Mouse (Mus musculus): Measurements from ENCODE around the gene Hoxa11. TPM values are rescaled to one million over a fixed set of nuclear protein-coding genes. Genes with fewer than 3 reads are reported as not detected.

The Hoxa11 gene
- 1 to 10 TPM; 2.0 to 2.7 TPM for total RNA-seq (2021)
- long read RNA-seq, experiment 1, partial matches to known transcripts = 0 of 4 reads
- long read RNA-seq, experiment 1, other reads (novel, unspliced or antisense) = 0 of 4 reads
- long read RNA-seq, experiment 2, partial matches to known transcripts = 0 of 3 reads
- long read RNA-seq, experiment 2, other reads (novel, unspliced or antisense) = 0 of 3 reads

DNA sequence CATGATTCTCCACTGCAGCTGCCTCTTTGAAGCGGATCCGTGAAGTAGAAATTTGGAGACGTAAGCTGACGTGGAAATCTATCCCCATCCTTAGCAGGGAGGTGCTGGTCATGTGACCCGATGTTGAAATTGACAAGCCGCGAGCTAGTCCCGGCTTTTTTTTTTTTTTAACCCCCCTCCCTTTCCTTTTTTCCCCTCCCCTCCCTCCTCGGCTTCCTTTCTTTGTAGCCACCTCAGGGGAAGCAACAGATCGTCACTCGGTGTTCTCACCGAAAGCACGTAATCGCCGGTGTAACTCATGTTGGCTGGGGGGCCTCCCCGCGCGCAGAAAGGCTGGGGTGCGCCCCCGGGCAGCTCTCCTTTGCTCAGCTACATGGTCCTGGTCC is at the start of gene Hoxa11:
Gene Hoxa11, minus strand, starts transcription at position 54 of the 386 bp plus-strand sequence.
- intact Hi-C loops (cut with DNase I) = no loop called here
- peak in 1 of 2 experiments; percentile 35 for DNase-seq

DNA sequence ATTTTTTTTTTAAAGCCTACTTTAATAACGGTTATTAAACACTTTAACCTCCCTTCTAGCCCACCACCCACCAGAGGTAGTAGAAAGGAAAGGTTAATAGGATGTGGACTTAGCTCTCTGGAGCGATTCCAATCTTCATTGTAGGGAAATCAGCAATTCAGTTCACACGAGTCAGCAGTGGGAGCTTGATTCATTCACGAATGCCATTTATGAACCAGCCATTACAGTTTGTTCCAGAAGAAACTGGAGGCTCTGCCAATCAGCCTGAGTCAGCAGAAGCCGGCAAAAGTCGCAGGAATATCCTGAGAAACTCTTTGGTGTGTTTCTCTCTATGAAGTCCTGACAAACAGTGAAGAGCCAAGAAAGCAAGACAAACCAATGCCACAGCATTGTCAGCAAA is 49.0 kb upstream of the Hoxa11 start:
- intact Hi-C loops (cut with DNase I) = no loop called here
- DNase-seq = no peak

DNA sequence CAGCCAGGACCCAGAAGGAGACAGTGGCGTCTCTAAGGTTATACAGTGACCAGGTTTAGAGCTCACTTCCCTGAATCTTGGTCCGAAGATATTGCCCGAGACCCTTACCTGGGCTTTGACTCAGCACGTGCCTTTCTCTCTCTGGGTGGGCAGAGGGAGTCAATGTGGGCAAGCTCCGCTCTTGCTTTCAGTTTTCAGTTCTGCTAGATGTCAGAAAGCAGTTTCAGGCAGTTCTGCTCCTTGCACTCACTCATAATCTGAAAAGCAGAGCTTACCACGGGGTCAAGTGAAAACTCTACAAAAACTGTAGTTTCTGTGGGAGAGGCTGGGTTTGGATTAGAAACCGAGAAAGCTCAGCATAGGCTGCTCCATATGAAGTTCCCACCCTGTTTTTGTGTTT is 46.7 kb upstream of the Hoxa11 start:
- intact Hi-C loops (cut with DNase I) = no loop called here
- no peak for DNase-seq

DNA sequence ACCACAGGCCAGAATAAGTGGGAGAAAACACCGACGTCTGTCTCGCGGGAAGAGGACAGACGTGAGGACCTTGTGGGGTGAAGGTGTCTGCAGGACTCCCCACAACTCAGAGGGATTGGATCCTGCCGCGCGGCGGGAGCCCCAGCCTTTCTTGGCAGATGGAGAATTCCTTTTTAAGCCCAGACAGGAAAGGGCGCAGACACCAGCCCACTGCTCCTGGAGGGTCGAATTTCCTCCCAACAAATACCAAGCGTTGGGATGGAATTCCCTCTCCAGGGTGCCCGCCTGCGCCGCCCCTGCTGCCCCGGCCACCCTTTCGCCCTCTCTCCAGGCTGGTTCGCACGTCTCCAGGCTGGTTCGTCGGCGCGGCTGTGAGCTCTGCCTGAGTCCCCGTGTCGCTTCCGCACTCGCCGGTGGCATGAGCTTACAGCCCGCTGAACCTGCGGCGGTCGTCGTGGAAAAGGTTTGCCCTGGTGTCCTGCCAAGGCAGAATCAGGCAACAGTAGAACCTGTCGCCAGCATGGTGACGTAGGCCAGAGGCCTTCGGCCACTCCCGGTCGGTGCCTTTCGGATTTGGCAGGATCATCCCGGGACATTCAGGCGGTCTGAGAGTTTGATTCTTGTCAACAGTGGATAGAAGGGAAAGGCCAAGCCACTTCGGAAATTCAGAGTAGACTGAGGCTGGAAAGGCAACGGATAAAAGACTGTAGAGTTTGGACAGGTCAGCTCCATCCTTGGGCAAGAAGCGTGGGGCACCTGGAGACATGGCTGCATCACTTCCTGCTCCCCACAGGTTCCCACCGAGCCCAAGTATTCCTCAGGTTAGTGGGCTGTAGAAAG is 45.6 kb upstream of the Hoxa11 start:
- intact Hi-C loops (cut with DNase I) = no loop called here
- DNase-seq = no peak

DNA sequence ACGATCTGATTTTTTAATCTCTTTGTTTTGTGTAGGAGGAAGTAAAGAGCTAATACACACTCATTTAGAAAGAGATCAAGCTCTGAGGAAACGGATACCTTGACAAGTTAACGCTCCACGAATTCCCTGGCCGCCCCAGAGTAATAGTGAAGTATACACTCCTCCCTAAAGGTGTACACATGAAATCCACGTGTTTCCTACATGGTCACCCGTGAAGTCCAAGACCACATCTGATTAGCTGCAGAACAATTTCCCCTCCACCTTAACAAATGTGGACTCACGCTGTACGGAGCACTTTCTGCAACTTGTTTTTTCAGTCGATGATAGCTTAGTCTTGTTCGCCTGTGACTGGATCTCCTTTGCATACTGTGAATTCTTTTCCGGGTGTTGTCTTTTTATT is 44.6 kb upstream of the Hoxa11 start:
- no peak for DNase-seq
- intact Hi-C loops (cut with DNase I) = no loop called here

DNA sequence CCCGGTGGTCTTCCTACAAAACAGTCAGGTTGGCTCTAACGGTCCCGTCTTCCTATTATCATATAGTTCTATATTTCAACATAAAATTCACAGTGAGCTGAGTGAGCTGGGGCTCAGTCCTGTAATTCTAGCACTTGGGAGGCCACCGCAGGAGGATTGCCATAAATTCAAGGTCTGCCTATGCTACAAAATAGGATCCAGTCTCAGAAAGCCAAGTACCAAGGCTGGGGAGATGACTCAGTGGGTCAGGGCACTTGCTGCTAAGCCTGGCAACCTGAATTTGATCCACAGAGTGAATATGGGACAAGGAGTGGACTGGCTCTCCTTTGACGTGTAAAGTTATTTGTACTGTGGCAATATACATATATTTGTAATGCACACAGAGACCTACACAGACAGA is 38.3 kb upstream of the Hoxa11 start:
- intact Hi-C loops (cut with DNase I) = no loop called here
- DNase-seq = no peak

DNA sequence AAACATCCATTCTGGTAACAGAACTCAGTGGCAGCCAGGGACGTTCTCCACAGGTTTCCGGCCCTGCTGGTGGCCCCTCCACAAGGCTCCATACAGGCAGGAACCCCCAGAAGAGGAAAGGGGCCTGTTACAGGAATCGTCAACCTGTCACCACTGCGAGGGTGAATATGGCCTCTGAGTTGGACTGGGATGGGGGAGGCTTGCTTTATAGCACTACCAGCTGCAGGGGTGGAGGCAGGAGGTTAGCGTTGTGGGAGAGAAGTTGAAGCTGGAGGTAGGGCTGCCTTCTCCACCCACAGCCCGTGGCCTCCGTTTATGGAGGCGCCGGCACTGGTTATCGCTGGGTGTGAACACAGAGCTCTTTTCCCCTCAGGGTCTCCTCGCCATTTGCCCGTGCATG is 35.5 kb upstream of the Hoxa11 start:
- intact Hi-C loops (cut with DNase I) = no loop called here
- DNase-seq = no peak

DNA sequence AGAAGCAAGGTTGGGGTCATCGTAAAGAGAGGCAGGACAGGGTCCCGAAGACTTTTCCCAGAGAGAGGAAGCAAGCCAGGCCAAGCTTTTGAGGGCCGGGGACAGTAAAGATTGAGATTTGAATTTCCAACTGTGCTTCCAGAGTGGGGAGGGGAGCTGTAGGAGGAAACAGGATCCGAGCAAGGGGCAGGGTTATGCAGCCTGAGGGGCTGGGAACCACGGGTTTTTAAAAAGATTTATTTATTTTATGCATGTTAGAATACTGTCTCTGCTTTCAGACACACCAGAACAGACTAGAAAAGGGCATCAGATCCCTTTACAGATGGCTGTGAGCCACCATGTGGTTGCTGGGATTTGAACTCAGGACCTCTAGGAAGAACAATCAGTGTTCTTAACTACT is 31.3 kb upstream of the Hoxa11 start:
- no peak for DNase-seq
- intact Hi-C loops (cut with DNase I) = no loop called here

DNA sequence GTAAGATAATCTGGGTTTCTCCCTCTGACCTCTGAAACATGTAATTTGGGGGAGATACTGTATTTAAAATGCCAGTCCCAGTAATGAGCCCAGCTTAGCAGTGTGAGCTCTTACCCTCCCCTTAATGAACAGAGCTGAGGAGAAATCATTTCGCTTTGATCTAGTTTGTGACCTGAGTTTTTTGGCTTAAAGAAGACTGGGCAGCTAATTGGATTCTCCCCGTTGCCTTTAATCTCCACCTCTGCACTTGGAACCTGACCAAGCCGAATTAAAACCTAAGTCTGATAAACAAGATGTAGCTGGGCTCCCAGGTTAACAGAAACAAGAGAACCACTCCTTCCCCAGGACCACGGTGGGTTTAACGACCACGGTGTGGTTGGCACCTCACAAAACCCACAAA is 30.8 kb upstream of the Hoxa11 start:
- intact Hi-C loops (cut with DNase I) = no loop called here
- DNase-seq = no peak

DNA sequence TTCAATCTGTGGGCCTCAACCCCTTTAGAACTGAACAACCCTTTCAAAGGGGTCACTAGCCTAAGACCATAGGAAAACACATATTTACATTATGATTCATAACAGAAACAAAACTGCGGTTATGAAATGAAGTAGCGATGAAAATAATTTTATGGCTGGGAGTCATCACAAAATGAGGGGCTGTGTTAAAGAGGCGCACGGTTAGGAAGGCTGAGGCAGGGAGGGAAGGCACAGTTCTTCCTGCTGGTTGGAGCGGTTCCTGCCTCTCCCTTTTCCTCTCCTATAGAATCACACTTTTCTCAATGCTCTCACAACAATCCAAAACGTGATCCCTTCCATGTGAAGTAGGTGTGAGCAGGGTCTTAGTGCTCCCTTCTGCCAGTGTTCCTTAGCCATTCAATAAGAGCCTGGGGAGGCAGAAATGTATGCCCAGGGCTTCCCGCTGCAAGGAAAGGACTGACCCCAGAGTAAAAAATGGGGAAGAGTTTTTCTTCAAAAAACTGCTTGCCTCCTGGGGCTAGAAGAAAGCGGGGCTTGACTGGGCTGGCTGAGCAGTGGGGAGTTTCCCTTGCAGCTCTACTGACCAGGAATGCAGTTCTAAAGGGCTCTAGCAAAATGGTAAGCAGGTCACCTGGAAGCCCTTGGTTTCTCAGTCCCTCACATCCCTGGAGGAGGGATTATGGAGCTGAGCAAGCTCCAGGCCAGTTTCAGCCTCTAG is 30.1 kb upstream of the Hoxa11 start:
- intact Hi-C loops (cut with DNase I) = no loop called here
- DNase-seq = no peak

DNA sequence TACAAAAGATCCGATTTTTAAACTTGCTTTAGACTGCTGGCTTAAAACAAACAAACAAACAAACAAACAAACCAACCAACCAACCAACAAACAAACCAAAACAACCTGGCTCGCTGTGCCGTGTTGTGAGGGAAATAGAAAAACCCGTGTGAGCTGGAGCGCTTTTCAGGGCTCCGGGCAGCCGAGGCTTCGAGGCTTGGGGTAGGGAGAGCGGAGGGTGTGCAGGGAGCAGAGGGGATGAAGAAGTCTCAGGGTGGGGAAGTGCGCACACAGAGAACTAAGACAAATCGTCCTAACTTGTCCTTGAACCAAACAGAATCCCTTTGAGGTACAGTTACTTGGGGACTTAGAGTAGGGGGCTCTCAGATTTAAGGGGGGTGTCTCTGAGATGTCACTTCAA is 29.0 kb upstream of the Hoxa11 start:
- no peak for DNase-seq
- intact Hi-C loops (cut with DNase I) = loop anchor here (5.0 kb wide), 2 partner anchors 33 to 303 kb away; no protein-coding TSS in a partner anchor

DNA sequence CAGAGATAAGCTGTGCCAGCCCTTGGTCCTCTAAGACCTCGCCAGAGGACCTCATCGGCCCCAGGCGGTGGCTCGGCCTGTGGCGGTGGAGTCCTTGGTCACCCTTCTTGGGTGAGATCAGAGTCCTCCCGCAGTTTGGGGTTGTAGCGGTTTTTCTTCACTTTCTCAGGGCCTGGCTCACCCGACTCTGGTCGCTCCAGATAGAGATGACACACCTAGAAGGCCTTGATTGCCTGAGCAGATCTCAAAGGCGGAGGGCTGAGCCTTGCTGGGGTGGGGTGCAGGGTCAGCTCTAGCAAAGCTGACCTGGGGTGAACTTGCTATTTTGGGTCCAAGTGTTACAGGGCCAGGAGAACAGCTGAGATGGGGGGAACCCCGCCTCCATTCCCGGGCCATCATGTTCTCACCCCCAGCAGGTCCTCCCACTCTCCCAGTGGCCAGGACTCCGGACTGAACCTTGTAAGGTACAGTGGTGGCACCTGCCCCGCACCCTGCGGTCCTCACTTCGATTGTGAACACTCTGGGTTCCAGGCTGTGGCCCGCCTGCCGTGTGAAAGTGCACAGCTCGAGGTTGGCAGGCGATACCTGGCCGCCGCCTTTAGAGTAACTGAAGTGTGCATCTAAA is 28.2 kb upstream of the Hoxa11 start:
- DNase-seq = no peak
- intact Hi-C loops (cut with DNase I) = loop anchor here (5.0 kb wide), 2 partner anchors 34 to 304 kb away; no protein-coding TSS in a partner anchor

DNA sequence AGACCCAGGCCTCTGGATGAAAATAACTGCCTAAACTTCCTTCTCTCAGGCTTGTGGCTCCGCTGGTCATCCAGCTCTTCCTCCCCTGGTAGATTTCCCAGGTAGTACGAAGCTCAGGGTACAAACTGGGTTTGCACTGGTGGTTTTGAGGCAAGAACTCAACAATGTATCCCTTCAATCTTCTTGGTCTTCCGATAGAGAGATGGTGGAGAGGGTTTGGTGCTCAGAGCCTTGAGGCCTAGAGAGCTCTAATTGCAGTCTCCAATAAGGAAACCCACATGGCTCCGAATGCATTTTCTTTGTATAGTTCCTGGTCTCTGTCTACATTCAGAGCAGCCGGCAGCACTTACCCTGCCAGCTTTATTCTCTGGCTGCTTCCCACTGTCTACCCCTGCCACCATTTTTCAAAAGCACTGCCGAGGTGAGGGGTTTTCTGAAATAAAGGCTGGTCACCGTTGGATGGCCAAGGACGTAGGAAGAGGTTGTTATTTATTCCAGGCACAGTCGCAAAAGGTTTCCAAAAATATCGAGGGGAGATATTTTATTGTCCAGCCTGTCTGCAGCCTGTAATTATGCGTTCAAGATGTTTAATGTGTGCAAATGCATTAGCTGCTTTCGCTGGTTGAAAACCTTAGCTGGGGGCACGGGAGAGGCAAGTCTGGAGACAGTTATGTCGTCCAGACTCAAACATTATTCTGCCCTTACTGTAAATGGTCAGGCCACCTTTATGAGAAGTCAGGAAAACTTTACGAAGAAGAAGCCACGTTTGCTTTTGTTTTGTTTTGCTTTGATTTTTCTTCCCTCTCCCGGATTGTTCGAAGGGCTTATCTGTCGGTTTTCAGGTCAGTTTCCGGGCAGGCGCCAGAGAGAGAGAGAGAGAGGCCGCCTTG is 27.4 kb upstream of the Hoxa11 start:
- DNase-seq = no peak

DNA sequence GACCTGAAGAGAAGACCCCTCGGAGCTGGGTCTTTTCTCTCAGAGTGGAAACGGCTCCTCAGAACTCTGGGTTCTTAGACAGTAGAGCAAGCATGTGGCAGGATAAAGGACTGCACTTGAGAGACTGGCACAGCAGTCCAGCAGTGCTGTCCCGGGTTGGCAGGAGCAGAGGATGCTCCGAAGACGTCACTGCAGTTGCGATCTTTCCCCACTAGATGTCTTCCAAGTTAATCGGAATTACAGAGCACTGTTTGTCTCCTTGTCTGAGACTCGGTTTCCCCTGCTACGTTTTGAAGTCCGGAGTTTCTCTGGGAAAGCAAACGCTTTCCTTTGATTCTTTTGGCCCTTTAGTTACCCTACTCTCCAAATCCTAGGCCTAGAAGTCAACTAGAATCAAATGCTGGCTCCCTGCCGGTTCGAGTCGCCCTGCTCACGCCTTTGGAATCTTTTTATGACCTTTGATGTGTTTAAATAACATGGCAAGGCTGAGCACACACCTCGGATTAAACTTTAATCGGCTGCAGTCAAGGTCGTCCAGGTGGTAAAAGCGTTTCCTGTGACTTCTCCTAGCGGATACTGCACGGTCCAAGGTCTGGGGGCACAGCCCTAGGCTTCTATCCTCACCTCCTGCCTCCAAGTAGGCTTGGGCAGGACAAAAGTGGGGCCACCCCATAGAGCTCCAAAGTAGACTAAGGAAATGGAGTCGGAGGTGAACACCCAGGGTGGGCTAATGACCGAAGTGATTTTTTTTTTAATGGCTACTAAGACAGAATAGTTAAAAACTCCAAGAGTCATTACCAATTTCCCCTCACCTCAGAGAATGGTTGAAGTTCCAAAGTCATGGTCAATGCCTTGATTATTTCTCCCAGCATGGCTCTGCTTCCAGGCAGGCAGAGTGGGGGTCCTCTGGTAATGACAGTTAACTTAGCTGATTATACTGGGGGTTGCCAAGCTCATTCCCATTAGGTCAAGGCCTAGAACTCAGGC is 25.2 kb upstream of the Hoxa11 start:
- DNase-seq = peak in 1 of 2 experiments; percentile 52
- intact Hi-C loops (cut with DNase I) = loop anchor here (5.0 kb wide), 2 partner anchors 37 to 307 kb away; no protein-coding TSS in a partner anchor

More for the DNA sequence above, 27.4 kb upstream of the Hoxa11 start:
- intact Hi-C loops (cut with DNase I) = loop anchor here (5.0 kb wide), 2 partner anchors 34 to 304 kb away; no protein-coding TSS in a partner anchor

DNA sequence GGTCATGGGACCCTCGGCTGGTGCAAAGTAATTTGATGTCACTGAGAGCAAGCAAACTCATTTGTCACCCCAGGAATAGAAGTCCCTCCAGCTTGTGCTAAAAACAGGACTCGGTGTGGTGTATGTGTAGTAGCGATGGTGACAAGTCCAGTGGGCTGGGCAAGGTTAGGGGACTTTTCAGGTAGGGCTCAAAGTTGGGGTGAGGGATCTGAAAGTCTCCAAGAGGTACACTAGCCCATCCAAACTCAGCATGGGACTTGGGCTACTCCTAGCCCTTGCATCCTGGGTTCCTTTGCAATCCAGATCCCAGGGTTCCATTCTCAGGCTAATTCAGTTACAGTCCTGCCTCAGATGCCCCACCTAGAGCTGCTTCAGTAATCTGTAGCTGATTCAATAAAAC is 23.1 kb upstream of the Hoxa11 start:
- no peak for DNase-seq
- intact Hi-C loops (cut with DNase I) = loop anchor here (5.0 kb wide), 1 partner anchor 49 kb away; no protein-coding TSS in a partner anchor

DNA sequence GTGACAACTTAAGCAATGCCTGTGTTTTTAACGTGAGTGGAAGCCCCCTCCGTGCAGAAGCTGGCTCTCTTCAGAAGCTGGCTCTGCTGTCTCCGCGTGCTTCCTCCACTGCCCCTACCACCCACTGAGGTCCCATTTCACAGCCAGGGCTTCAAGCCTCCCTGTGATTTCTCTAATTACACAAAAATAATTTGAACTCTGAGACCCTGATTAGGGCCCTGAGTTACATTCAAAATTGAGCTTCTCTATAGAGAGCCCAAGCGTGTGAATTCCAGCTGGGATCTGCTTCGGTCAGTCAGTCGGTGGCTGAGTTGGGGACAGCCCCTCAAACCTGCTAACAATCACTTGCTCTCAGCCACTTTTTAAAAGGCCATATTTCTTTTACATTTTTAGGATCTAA is 22.7 kb upstream of the Hoxa11 start:
- no peak for DNase-seq
- intact Hi-C loops (cut with DNase I) = loop anchor here (5.0 kb wide), 1 partner anchor 49 kb away; no protein-coding TSS in a partner anchor

DNA sequence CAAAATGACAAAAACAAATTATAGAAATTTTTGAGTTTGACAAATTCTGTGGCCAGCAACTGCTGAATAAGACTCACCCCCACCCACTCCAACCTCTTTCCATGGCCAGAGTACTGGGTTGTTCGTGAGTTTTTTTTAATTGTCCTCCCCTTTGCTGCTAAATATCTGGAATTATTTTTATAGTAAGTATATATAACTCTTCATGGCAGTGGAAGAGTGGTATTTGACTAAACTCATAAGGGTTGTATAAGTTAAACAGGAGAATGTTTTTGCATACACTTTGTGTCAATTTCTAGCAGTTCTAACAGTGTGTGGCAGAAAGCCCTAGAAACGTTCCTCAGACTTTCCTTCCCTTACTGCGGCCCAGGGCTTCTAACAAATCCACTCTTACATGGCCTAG is 22.1 kb upstream of the Hoxa11 start:
- intact Hi-C loops (cut with DNase I) = loop anchor here (5.0 kb wide), 1 partner anchor 50 kb away; no protein-coding TSS in a partner anchor

DNA sequence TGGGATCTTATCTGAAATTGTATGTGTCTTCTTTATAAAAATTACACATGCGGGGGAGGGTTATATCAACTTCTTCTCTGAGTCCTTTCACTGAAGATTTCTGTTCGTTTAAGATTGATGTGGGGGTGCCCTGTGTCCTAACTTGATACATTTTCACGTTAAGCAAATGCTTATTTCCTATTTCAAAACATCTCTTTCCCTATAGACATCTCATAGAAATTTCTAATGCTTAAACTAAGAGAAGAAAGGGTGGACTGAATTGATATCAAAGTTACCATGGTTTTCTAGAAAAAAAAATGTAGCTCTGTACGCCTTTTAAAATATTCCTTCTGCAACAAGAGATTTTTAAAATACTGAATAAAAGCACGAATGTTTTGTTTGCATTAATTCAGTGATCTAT is 21.6 kb upstream of the Hoxa11 start:
- DNase-seq = no peak
- intact Hi-C loops (cut with DNase I) = loop anchor here (5.0 kb wide), 1 partner anchor 50 kb away; no protein-coding TSS in a partner anchor

More for the DNA sequence above, 22.1 kb upstream of the Hoxa11 start:
- no peak for DNase-seq

Data from gastrocnemius, postnatal 36 days (tissue).